Mouse (Mus musculus): ENCODE data around the gene Immp2l.

Gene Immp2l

GRCm38 (mm10) chr12:41558956-41559735, 535.3 kb downstream of the Immp2l start:
- DNase-seq: no peak

GRCm38 (mm10) chr12:41565540-41566432, 541.9 kb downstream of the Immp2l start:
- DNase-seq: peak; percentile 8 to 30

- no peak for DNase-seq
Measured at GRCm38 (mm10) chr12:41566433-41566794, 542.5 kb downstream of the Immp2l start.

GRCm38 (mm10) chr12:41573754-41574153, 549.9 kb downstream of the Immp2l start:
- DNase-seq: no peak

- DNase-seq: no peak
Measured at GRCm38 (mm10) chr12:41575221-41575620, 551.3 kb downstream of the Immp2l start.

GRCm38 (mm10) chr12:41593401-41593800, 569.5 kb downstream of the Immp2l start:
- DNase-seq: no peak

GRCm38 (mm10) chr12:41594037-41594436, 570.1 kb downstream of the Immp2l start:
- no peak for DNase-seq

GRCm38 (mm10) chr12:41615271-41615670, 591.4 kb downstream of the Immp2l start:
- no peak for DNase-seq

- DNase-seq: no peak
Measured at GRCm38 (mm10) chr12:41621341-41621740, 597.5 kb downstream of the Immp2l start.

- DNase-seq: no peak
Measured at GRCm38 (mm10) chr12:41643262-41643661, 619.4 kb downstream of the Immp2l start.

- no peak for DNase-seq
Measured at GRCm38 (mm10) chr12:41644802-41645551, 621.1 kb downstream of the Immp2l start.

- no peak for DNase-seq
Measured at GRCm38 (mm10) chr12:41646956-41647575, 623.2 kb downstream of the Immp2l start.

- DNase-seq: no peak
Measured at GRCm38 (mm10) chr12:41647675-41648074, 623.8 kb downstream of the Immp2l start.

GRCm38 (mm10) chr12:41649826-41650541, 626.1 kb downstream of the Immp2l start:
- DNase-seq: no peak

GRCm38 (mm10) chr12:41668280-41668679, 644.4 kb downstream of the Immp2l start:
- no peak for DNase-seq

- DNase-seq: no peak
Measured at GRCm38 (mm10) chr12:41669481-41669880, 645.6 kb downstream of the Immp2l start.

GRCm38 (mm10) chr12:41674861-41675260, 651.0 kb downstream of the Immp2l start:
- DNase-seq: no peak

GRCm38 (mm10) chr12:41680141-41680540, 656.3 kb downstream of the Immp2l start:
- no peak for DNase-seq

GRCm38 (mm10) chr12:41682141-41682540, 658.3 kb downstream of the Immp2l start:
- no peak for DNase-seq

GRCm38 (mm10) chr12:41689809-41690208, 665.9 kb downstream of the Immp2l start:
- DNase-seq: no peak

- DNase-seq: no peak
Measured at GRCm38 (mm10) chr12:41710608-41711007, 686.7 kb downstream of the Immp2l start.

GRCm38 (mm10) chr12:41716946-41717345, 693.1 kb downstream of the Immp2l start:
- no peak for DNase-seq
